Mouse (Mus musculus): ENCODE data around the gene Fnip2. TPM values are rescaled to one million over a fixed set of nuclear protein-coding genes. Genes with fewer than 3 reads are reported as not detected.

The Fnip2 gene
- polyA plus RNA-seq, 1 experiment from 2014 or later: 3.0 TPM

- no peaks in the 10 kb centered on the region for H3K9me3 ChIP-seq (replicated peaks; ENCODE audit: control insufficient read depth, low read length)
- no peaks in the 10 kb centered on the region for H3K27me3 ChIP-seq (replicated peaks; ENCODE audit: control insufficient read depth, insufficient read depth, low read length)
- ATAC-seq (no peak), DNase-seq (ENCODE audit: low spot score) (no peak)
- no peak overlapping the region for H3K4me3 ChIP-seq (ENCODE audit: low read depth, low read length)
- H3K9ac ChIP-seq (ENCODE audit: low read length): no peak overlapping the region
- H3K27ac ChIP-seq (ENCODE audit: low read depth, low read length): no peak overlapping the region
- 39% methylated on average over 5 of the region's 5 CpGs for WGBS
- no peaks in the 10 kb centered on the region for H3K36me3 ChIP-seq (ENCODE audit: control insufficient read depth, insufficient read depth, low read length)
- H3K4me2 ChIP-seq (ENCODE audit: low read length): no peak overlapping the region
- no peaks in the 10 kb centered on the region for H3K4me1 ChIP-seq (ENCODE audit: control insufficient read depth, insufficient read depth, low read length)
Measured at GRCm38 (mm10) chr3:79434985-79435384, 132.6 kb downstream of the Fnip2 start.

GRCm38 (mm10) chr3:79434436-79434835 is 133.2 kb downstream of the Fnip2 start:
- DNase-seq (ENCODE audit: low spot score) (no peak), ATAC-seq (no peak)
- 77% methylated on average over 9 of the region's 9 CpGs for WGBS
- no peaks in the 10 kb centered on the region for H3K4me1 ChIP-seq (ENCODE audit: control insufficient read depth, insufficient read depth, low read length)
- H3K36me3 ChIP-seq (ENCODE audit: control insufficient read depth, insufficient read depth, low read length): no peaks in the 10 kb centered on the region
- no peak overlapping the region for H3K4me2 ChIP-seq (ENCODE audit: low read length)
- no peak overlapping the region for H3K4me3 ChIP-seq (ENCODE audit: low read depth, low read length)
- no peaks in the 10 kb centered on the region for H3K27me3 ChIP-seq (replicated peaks; ENCODE audit: control insufficient read depth, insufficient read depth, low read length)
- no peak overlapping the region for H3K27ac ChIP-seq (ENCODE audit: low read depth, low read length)
- no peaks in the 10 kb centered on the region for H3K9me3 ChIP-seq (replicated peaks; ENCODE audit: control insufficient read depth, low read length)
- no peak overlapping the region for H3K9ac ChIP-seq (ENCODE audit: low read length)

DNA sequence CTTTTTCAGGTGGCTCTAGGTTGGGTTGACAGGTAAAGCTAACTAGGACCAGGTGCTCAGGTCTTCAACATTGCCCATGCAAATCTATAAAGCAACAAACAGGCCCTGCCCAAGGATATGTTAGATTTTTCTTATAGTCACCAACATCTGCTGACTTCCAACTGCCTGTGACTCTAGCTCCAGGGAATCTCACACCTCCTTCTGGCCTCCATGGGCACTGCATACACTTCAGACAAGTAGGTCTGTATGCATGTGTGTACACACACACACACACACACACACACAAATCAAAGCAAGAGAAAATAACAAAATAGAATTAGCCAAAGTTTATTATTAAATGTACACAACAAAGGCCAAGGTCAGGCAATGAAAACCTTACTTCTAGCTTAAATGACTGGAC is 134.0 kb downstream of the Fnip2 start:
- no peak for DNase-seq (ENCODE audit: low spot score)
- Histone ChIP-seq H3K9me3 (replicated peaks; ENCODE audit: control insufficient read depth, low read length) (no peaks in the 10 kb centered on the region), H3K27me3 (replicated peaks; ENCODE audit: control insufficient read depth, insufficient read depth, low read length) (no peaks in the 10 kb centered on the region), H3K4me2 (ENCODE audit: low read length) (no peak overlapping the region), H3K9ac (ENCODE audit: low read length) (no peak overlapping the region), H3K36me3 (ENCODE audit: control insufficient read depth, insufficient read depth, low read length) (no peaks in the 10 kb centered on the region), H3K4me3 (ENCODE audit: low read depth, low read length) (no peak overlapping the region), H3K4me1 (ENCODE audit: control insufficient read depth, insufficient read depth, low read length) (no peaks in the 10 kb centered on the region), H3K27ac (ENCODE audit: low read depth, low read length) (no peak overlapping the region)
- no peak for ATAC-seq

DNA sequence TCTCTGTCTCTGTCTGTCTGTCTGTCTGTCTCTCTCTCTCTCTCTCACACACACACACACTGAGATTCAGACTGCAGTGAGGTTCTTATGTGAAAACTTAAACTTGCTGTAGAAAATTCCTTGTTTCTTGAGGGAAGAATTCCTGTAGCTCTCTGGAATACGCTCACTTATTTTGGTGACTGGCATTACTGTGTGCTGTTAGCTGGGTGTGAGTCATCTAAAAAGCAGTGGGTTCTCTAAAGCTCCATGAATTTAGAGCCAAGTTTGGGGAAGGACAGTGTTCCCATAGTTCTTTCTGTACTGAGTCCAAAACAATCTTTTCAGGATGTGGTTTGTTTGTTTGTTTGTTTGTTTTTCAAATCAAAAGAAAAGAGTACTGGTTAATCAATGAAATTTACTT is 142.2 kb downstream of the Fnip2 start:
- ATAC-seq: no peak
- no peaks in the 10 kb centered on the region for H3K36me3 ChIP-seq (ENCODE audit: control insufficient read depth, insufficient read depth, low read length)

DNA sequence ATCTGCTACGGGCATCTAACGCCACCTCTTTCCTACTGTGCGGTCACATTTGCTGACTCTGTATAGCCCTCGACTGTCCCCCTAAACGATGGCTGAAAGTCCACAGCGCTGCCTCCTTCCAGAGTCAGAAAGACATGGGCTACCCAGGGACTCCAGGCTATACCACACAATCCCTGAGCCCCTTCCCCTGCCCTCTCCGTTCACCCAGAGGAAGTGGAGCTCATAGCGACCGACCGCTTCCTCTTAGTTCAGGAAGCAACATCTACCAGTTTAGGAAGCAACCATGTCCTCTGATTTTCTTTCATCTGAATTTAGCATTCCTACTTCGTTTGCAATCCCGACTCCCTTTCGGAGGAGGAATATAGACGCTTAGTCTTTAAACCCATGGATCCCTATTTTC is 148.7 kb downstream of the Fnip2 start:
- H3K9me3 ChIP-seq (replicated peaks; ENCODE audit: control insufficient read depth, low read length): no peaks in the 10 kb centered on the region
- no peak overlapping the region for H3K27ac ChIP-seq (ENCODE audit: low read depth, low read length)
- no peaks in the 10 kb centered on the region for H3K27me3 ChIP-seq (replicated peaks; ENCODE audit: control insufficient read depth, insufficient read depth, low read length)
- no peak overlapping the region for H3K4me3 ChIP-seq (ENCODE audit: low read depth, low read length)
- ATAC-seq: no peak
- no peak overlapping the region for H3K4me2 ChIP-seq (ENCODE audit: low read length)
- no peak overlapping the region for H3K9ac ChIP-seq (ENCODE audit: low read length)
- no peaks in the 10 kb centered on the region for H3K36me3 ChIP-seq (ENCODE audit: control insufficient read depth, insufficient read depth, low read length)
- H3K4me1 ChIP-seq (ENCODE audit: control insufficient read depth, insufficient read depth, low read length): peaks cover 13% of the 10 kb centered on the region
- 91% methylated on average over 14 of the region's 14 CpGs for WGBS
- DNase-seq (ENCODE audit: low spot score): no peak

More for the DNA sequence above, 142.2 kb downstream of the Fnip2 start:
- H3K4me1 ChIP-seq (ENCODE audit: control insufficient read depth, insufficient read depth, low read length): no peaks in the 10 kb centered on the region
- H3K9me3 ChIP-seq (replicated peaks; ENCODE audit: control insufficient read depth, low read length): no peaks in the 10 kb centered on the region
- no peak overlapping the region for H3K4me2 ChIP-seq (ENCODE audit: low read length)
- no peaks in the 10 kb centered on the region for H3K27me3 ChIP-seq (replicated peaks; ENCODE audit: control insufficient read depth, insufficient read depth, low read length)
- H3K9ac ChIP-seq (ENCODE audit: low read length): no peak overlapping the region
- WGBS: 86% methylated on average over 1 of the region's 1 CpGs
- H3K4me3 ChIP-seq (ENCODE audit: low read depth, low read length): no peak overlapping the region
- H3K27ac ChIP-seq (ENCODE audit: low read depth, low read length): no peak overlapping the region
- no peak for DNase-seq (ENCODE audit: low spot score)

- DNase-seq (ENCODE audit: low spot score): peak; percentile 95
- ATAC-seq: peak; percentile 94
- Histone ChIP-seq H3K27me3 (replicated peaks; ENCODE audit: control insufficient read depth, insufficient read depth, low read length) (no peaks in the 10 kb centered on the region), H3K4me1 (ENCODE audit: control insufficient read depth, insufficient read depth, low read length) (peaks cover 13% of the 10 kb centered on the region), H3K9ac (ENCODE audit: low read length) (no peak overlapping the region), H3K4me3 (ENCODE audit: low read depth, low read length) (no peak overlapping the region), H3K4me2 (ENCODE audit: low read length) (peak overlapping the region; percentile 3; the same call in 1 of the 2 replicates), H3K9me3 (replicated peaks; ENCODE audit: control insufficient read depth, low read length) (no peaks in the 10 kb centered on the region), H3K36me3 (ENCODE audit: control insufficient read depth, insufficient read depth, low read length) (no peaks in the 10 kb centered on the region), H3K27ac (ENCODE audit: low read depth, low read length) (peak overlapping the region; percentile 82)
- 7% methylated on average over 4 of the region's 4 CpGs for WGBS
Measured at GRCm38 (mm10) chr3:79416944-79417680, 150.5 kb downstream of the Fnip2 start.

DNA sequence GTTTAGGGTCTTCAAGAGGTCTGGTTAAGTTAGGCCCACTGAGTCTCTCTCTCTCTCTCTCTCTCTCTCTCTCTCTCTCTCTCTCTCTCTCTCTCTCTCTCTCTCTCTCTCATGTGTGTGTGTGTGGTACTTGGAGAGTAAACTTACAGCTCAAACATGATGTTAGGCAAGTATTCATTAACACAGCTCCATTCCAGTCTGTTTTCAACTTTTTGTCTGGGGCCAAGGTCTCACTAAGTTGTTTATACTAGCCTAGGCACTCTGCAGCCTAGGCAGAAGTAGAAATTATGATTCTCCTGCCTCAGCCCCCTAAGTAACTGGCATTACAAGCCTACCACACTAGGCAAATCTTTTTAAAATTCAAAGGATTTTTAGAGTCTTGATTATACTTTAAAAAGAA is 151.7 kb downstream of the Fnip2 start:
- Histone ChIP-seq H3K27me3 (replicated peaks; ENCODE audit: control insufficient read depth, insufficient read depth, low read length) (no peaks in the 10 kb centered on the region), H3K9me3 (replicated peaks; ENCODE audit: control insufficient read depth, low read length) (no peaks in the 10 kb centered on the region), H3K27ac (ENCODE audit: low read depth, low read length) (no peak overlapping the region), H3K4me1 (ENCODE audit: control insufficient read depth, insufficient read depth, low read length) (peaks cover 13% of the 10 kb centered on the region), H3K4me3 (ENCODE audit: low read depth, low read length) (no peak overlapping the region), H3K4me2 (ENCODE audit: low read length) (no peak overlapping the region), H3K36me3 (ENCODE audit: control insufficient read depth, insufficient read depth, low read length) (no peaks in the 10 kb centered on the region), H3K9ac (ENCODE audit: low read length) (no peak overlapping the region)
- ATAC-seq: no peak
- DNase-seq (ENCODE audit: low spot score): no peak

DNA sequence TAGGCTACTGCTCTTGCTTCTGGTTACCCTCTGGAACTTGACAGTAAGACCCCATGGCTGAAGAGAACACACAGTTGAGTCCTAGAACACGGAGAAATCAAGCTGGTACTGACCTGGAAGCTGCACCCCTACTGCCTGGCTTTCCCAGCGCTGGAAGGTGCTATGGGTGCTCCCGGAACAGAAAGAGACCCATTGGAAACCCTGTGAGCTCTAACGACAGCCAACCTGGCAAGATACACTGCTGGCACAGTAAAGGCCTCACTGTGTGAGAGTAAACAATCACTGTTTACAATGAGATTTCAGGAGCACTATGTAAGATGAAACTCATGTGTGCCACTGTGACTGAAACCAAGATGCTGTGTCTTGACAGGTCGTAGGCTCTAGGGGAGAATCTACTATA is 152.5 kb downstream of the Fnip2 start:
- Histone ChIP-seq H3K27me3 (replicated peaks; ENCODE audit: control insufficient read depth, insufficient read depth, low read length) (no peaks in the 10 kb centered on the region), H3K36me3 (ENCODE audit: control insufficient read depth, insufficient read depth, low read length) (no peaks in the 10 kb centered on the region), H3K4me3 (ENCODE audit: low read depth, low read length) (no peak overlapping the region), H3K4me2 (ENCODE audit: low read length) (no peak overlapping the region), H3K4me1 (ENCODE audit: control insufficient read depth, insufficient read depth, low read length) (peaks cover 18% of the 10 kb centered on the region), H3K27ac (ENCODE audit: low read depth, low read length) (no peak overlapping the region), H3K9ac (ENCODE audit: low read length) (no peak overlapping the region), H3K9me3 (replicated peaks; ENCODE audit: control insufficient read depth, low read length) (no peaks in the 10 kb centered on the region)
- 79% methylated on average over 5 of the region's 5 CpGs for WGBS
- ATAC-seq (no peak), DNase-seq (ENCODE audit: low spot score) (no peak)

GRCm38 (mm10) chr3:79413492-79413891 is 154.1 kb downstream of the Fnip2 start:
- Histone ChIP-seq H3K27ac (ENCODE audit: low read depth, low read length) (no peak overlapping the region), H3K9me3 (replicated peaks; ENCODE audit: control insufficient read depth, low read length) (no peaks in the 10 kb centered on the region), H3K36me3 (ENCODE audit: control insufficient read depth, insufficient read depth, low read length) (no peaks in the 10 kb centered on the region), H3K9ac (ENCODE audit: low read length) (no peak overlapping the region), H3K4me3 (ENCODE audit: low read depth, low read length) (no peak overlapping the region), H3K4me1 (ENCODE audit: control insufficient read depth, insufficient read depth, low read length) (peaks cover 23% of the 10 kb centered on the region), H3K27me3 (replicated peaks; ENCODE audit: control insufficient read depth, insufficient read depth, low read length) (no peaks in the 10 kb centered on the region), H3K4me2 (ENCODE audit: low read length) (no peak overlapping the region)
- WGBS: 87% methylated on average over 1 of the region's 1 CpGs
- no peak for DNase-seq (ENCODE audit: low spot score)
- ATAC-seq: no peak
